Mouse (Mus musculus) c-Kit-positive CD71-negative TER-119-negative erythroid progenitor cells, embryonic 14.5 days (primary cell): ENCODE measurements at regions not wholly inside any gene's neighbourhood (a gene's known extent, or its start where the extent isn't known, plus 50 kb on each side); places are given as distances from the start of the nearest gene placed in this dataset.

Source experiments
- DNase-seq: peaks from one replicate; pipeline ENCODE4 v3.0.0-alpha.2; 2013; ENCODE audit warnings: low read depth

DNA sequence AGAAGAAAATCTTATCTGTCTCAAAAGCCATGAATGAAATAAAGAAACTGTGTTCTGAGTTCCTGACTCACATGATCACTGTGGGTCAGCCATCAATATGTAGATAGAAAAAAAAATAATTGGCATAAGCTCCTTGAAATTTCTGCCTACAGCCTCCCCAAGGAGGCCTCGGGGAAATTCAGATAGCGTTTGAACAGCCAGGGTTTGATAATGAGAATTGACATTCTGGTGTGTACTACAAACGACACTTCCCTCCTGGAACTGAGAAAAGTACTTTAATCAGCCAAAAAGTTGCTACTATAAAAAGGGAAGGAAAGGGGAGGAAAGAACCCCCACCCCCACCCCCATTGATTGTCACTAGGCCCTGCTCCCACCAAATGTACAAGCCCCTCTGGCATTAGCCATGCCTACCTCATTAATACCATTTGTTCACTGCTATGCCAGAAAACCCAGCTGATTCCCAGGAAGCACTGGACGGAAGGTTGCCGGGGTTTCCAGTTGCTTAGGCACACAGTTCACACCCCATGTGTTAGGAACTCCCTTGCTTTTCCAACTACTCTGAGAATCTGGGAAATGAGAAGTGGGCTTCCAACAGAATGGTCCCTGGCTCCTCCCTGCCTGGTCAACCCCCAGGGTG is 78.4 kb upstream of the Klf7 start:
- no peak for DNase-seq

DNA sequence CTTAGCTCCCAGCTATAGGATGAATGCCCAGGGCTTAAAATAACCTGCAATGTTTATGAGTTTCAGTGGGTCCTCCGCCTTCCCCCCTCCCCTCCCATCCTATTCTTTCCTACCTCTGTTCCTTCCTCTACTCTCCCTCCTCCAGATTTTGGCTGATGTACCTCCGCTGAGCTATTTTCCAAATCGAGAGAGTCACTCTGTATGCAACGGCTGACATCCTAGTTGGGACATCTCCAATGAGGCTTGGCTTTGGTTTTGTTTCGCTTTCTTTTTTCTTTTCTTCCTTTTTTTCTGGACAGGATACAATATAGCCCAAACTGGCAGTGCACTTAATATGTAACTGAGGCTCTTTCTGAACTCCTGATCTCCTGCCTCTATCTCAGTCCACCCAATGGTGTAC is 76.7 kb upstream of the Klf7 start:
- DNase-seq = no peak

DNA sequence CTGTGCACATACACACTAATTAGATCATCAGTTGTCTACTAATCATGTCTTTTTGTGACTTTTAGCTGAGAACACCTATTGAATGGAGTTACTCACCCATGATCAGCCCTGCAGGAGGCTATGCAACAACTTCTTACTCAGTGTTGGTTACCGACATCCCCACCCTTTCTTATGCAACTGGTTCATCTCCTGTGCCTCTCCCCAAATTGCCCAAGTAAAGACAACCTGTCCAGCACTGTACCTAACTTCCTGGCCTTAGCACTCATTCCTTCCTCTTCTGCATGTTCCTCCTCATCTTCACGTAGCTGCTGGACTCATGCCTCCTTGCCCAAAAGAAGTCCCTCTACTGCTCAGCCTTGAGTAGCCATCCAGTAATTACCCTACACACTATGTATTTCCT is 76.2 kb upstream of the Klf7 start:
- DNase-seq = no peak

DNA sequence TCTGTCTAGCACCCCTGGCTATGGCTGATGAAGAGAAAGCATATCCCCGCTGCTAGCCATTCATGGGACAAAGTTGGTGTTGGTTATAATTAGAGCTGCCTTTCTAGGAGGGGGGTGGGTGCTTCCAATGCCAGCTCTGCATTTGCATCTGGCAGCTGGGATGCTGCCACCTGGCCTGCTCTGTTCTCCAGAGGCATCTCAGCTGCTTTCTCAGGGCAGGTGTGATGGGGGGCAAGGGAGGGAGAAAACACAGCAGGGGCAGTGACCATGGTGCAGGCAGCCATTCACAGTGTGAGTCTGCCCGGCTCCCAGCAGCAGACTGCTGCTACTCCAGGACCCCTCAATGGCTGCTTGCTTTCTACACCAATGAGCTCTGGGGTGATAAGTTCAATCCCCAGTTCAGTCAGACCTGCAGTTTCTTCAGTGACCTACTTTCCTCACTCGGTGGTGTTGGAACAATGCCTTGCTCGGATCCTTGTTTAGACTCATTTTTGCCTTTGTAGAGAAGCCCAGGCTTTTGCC is 73.9 kb upstream of the Klf7 start:
- DNase-seq = no peak

DNA sequence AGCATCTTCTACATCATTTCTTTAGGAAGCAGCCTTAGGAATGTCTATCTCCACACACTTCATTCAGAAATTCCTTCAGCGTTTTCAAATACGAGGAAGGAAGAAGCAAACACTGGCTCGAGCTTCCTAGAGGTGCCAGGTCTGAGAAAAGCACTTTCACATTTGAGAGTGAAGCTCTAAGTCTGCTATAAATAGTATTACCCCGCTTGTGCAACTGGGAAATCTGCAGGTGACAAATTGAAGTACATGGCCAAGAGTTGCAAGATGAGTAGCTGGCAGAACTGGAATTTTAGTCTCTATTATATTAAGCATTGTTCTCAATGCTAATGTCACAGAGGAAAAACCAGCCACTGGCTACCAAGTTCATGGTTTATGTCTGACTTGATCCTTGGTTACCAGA is 73.2 kb upstream of the Klf7 start:
- no peak for DNase-seq

DNA sequence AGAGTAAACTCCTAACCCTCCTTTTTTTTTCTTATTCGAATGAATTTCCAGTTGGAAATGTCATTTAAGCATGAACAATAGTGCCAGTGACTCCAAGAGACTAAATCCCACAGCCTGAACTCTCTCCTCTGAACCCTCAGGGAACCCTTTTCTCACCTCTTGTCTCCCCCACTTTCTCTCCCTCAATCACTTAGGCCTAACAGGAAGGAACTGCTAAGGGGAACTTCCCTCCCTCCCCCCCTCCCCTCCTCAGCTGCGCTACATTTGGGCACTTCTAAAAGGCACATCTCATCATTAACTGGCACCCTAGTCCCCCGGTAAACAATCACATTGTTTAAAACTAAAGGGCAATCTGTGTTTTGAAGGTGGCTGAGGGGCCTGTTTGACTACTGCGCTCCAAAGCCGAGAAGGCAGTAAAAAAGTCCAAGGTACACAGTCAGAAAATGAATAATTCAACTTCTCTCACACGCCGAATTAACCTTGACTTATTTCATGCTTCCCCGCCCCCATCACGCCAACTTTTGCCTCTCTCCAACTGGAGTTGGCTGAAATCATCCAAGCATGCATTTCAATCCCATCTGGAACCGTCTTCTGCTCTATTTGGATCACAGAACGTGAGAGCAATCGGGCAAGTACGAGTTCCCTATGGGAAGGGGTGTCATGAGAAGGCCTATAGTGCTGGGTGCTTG is 71.2 kb upstream of the Klf7 start:
- no peak for DNase-seq

DNA sequence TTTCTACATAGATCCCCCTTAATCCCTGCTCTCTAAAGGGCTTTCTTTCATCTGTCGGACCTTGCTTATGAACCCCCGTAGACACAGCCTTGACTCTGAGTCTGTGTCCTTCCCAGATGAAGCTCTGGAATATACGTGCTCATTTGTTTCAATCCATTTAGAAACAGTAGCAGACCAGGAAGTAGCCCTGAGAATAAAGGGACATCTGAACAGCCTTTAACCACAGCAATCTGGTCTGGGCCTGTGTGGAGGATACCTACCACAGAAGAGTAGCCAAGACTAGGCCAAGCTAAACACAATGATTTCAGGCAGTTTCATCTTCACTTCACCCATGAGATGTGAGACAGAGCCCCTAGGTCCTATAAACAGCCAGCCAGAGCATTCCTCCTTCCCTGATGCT is 70.7 kb upstream of the Klf7 start:
- DNase-seq = no peak

DNA sequence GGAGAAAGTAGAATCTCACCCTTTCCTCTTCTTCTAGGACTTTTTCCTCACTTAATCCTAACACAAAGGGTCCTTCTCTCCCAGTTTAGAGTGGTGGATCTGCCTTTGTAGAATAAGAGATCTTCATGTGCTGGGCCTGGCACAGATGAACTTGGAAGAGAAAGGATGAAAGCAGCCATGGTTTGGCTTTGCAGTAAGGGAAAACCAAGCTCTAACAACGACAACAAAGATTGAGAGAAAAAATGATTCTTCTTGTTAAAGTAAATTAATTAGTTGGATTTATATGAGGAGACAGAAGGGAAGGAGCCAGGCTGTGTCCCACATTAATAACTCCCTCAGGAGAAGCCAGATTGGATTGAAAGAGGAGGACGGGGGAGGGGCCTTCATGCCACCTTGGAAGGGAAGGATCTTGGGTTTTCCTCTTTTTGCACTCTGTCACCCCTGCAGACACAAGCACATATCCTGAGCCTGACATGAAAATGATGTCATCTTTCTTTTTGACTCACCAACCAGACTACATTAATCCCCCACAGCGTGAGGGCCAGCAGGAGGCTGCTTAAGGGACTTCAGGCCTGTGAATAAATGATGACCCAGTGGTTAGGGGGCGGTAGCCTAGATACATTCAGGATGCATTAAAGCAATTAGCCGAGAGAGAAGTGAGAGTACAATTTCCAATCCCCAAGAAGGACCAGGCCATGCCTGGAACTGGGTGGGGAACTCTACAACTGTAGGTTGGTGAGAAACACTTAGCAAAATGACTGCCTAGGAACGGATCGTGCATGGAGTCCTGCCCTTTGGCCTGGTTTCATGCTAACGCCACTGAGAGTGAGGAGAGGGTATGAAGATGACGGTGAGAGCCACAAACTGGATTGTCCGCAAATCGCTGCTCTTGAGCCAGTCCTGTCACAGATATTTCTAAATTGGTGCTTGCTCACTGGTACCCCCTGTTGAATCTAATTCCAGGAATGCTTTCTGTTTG is 69.4 kb upstream of the Klf7 start:
- DNase-seq = no peak

DNA sequence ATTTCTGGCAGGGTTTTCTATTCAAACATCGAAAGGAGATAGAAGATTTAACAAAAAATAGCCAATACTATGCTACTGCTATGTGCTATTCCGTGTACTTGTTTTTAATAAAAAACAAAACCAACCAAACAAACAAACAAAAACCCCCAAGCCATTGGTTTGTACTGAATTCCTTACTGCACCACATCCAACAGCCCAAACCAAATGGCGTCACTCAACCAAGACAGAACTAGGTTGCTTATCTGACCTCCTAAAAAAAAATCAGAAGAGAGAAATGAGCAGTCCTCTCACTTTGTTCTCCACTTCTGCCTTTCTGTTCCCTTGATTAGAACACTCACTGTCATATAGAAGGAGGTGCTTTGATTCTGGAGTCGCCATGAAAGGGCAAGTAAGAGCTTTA is 68.6 kb upstream of the Klf7 start:
- no peak for DNase-seq

DNA sequence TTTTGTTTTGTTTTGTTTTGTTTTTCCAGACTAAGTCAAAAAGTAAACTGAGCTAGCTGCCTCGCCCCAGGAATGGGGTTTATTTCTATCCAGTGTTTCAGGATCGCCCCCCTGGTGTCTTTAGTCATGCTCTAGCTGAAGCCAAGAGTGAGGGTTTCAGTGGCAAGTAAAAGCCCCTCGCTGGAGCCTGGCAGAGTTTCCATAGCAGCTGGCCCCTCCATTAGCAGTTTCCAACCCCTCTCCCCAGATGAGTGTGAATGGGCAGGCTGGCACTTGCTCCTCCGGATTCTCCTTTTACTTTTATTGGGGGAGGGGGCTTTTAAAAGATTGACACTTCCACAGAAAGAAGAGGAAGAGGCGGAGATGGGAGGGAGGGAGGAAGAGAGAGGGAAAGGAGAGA is 68.0 kb upstream of the Klf7 start:
- no peak for DNase-seq

DNA sequence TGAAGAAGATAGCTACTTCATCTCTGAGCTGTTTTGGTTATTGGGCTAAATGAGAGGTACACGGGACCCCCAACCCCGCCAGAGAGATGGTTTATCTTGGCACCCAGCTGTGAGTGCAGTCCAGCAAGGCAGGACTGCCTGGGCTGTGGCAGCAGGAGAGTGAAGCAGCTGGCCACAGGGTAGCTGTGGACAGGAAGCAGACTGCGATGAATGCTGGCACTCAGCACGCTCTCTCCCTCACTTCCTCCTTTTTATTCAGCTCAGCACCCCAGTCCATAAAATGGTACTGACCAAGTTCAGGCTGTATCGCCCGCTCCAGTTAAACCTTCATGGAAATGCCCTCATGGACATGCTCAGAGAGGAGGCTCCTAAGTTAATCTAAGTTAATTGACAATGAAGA is 67.4 kb upstream of the Klf7 start:
- DNase-seq = no peak

DNA sequence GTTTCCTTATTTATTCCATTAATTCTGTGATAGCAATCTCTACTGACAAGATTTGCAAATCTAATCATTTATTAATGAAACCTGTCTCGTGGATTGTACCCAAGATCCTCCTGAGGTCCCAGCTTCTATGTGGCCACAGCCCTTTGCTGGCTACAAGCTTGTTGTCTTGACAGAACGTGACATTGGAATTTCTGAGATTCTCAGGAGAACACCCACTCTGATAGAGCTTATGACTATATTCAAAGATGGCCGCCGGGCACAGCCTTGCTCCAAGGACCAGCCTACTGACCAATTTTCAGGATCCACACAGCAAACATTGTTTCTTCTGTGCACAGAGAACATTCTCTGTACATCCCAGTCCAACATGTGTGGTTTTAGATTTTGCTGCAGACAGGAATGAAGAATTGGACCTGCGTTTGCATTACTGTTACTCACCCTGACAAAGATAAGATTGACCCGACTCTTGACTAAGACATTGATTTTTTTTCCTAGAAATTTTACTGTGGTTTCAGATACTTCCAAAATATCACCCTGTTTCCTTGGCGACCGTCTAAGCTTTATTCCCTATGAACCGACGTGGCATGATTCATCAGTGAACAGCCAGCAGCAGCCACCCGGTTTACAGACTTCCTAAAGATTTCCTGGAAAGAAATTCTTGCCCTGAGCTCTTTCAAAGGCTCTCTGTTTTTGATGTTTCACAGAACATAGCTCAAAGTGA is 65.9 kb upstream of the Klf7 start:
- DNase-seq = no peak

DNA sequence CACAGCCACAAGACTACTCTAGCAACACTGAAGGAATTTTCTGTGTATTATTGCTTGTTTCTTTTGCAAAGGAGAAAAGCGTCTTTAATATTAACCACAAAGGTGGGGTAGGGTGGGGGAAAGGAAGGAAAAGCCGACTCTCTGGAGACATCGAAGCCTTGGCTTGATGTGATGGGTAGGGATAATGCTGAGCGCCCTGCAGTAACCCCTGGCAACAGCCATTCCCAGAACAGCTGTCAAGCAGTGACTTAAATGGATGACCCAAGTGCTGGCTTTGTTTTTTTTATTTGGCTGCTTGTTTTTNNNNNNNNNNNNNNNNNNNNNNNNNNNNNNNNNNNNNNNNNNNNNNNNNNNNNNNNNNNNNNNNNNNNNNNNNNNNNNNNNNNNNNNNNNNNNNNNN is 51.6 kb upstream of the Klf7 start:
- DNase-seq = no peak

DNA sequence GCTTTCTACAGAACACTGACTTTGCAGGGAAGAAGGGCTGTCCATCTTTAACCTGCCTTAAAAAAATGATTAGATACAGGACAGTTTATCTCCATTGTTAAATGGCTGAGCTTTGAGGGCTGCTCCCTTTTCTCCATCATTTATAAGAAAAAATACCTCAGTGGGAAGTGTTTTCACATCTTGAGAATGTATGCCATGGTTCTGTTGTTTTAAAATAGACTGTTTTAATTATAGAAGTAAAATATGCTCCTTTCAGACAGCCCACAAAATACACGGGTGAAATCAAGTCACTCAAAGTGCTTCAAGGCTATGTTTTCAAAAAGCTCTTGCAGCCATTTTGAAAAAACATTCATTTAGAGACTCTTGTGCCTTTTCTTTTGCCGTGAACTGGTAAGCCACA is 50.0 kb upstream of the Klf7 start:
- DNase-seq = no peak
